Mouse (Mus musculus): ENCODE data around the gene Mtmr4.

Mtmr4 gene

DNA sequence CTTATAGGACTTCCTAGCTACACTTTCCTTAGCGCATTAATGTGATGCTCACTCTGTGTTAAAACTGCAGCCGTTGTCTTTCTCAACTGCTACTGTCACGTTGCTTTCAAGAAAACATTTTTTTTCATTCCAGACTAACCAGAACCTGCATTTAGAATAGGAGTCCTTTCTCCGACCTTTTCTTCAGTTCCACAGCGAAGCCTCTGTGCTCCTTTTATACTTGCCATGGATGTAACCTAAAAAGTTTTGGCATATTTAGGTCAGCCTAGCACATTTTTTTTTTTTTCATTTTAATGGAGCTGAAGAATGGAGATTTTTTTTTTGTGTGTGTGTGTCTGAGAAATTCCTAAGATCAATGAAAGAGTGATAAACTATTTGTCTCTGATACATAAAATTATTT is 23.6 kb downstream of the Mtmr4 start:
- in situ Hi-C loops (cut with MboI, MseI), result no loop called here

- in situ Hi-C loops (cut with MboI, MseI), result no loop called here
Measured at GRCm38 (mm10) chr11:87615952-87616351, 24.0 kb downstream of the Mtmr4 start.

- in situ Hi-C loops (cut with MboI, MseI), result no loop called here
Measured at GRCm38 (mm10) chr11:87616790-87617474, 25.0 kb downstream of the Mtmr4 start, which contains the start of gene Hsf5. Gene Hsf5, plus strand, starts transcription at chr11:87617164.

- in situ Hi-C loops (cut with MboI, MseI), result no loop called here
Measured at GRCm38 (mm10) chr11:87617606-87618005, 25.6 kb downstream of the Mtmr4 start.

DNA sequence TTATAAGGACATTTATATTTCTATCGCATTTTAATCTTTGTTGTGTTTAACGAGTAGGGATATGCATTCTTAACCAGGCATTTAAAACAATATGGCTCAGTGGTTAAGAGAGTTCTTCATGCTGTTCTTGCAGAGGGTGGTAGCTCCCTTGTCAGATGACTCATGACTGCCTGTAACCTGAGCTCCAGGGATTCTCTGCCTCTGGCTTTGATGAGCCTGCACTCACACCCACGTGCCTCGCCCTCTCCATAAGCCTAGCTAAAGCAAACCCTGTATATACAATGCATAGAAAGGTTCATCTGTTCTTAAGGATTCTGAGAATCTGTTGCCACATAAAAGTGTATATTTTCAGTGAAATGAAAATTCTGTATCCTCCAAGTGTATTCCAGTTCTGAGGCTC is 31.2 kb downstream of the Mtmr4 start:
- in situ Hi-C loops (cut with MboI, MseI), result no loop called here

DNA sequence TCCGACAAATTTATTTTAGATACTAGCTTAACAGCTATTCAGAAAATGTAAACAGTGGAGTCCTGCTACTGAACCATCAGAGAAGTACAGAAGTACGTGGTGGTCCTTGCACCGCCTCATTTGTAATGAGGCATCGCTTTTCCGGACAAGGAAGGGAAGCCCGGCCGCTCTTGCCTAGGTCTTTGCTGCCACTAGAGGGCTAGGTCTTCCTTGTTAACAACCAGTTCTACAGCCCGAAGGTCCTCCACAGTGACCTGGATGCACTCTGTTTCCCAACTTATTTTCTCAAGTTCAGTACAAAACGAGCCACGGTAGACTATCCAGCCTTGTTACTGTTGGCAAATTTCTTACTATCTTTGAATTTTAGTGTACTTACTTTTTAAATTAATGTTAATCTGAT is 37.9 kb downstream of the Mtmr4 start:
- in situ Hi-C loops (cut with MboI, MseI), result no loop called here

DNA sequence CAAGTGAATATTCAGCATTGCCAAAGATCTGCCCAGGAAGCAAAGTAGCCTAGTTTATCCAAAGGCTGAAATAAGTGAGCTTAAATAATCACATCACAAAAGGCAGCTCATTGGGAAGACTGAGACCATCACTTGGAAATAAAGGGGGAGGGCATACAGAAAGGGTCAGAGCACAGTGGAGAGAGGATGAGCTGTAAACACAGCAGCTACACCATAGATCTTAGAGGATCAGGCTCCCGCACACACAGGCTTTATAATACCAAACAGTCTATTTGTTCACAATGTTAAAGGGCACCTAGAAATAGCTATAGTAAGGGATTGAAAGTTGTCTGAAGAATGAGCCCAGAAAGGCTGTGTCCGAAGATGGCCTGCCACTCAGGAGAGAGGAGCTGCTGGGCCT is 46.8 kb downstream of the Mtmr4 start:
- in situ Hi-C loops (cut with MboI, MseI), result no loop called here

DNA sequence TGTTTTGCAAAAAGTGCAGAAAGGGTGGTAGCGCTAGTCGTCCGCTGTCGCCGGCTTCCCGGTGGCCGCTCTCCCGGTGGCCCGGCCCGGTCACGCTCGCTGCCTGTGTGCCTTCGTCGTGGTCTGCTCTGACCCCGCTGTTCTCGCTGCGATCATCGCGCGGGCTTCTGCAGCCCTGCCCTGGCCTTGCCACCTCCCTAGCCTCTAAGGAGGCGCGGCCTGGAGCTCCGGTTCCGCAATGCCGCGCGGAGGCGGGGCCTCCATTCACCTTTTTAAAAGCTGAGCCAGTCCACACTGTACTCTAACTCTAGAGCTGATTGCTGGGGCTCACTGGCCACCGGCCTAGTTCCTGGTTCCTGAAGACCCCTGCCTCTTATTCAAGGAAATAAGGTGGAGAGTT is 47.2 kb downstream of the Mtmr4 start:
- in situ Hi-C loops (cut with MboI, MseI), result no loop called here

GRCm38 (mm10) chr11:87642865-87643264 is 50.9 kb downstream of the Mtmr4 start:
- in situ Hi-C loops (cut with MboI, MseI), result no loop called here

DNA sequence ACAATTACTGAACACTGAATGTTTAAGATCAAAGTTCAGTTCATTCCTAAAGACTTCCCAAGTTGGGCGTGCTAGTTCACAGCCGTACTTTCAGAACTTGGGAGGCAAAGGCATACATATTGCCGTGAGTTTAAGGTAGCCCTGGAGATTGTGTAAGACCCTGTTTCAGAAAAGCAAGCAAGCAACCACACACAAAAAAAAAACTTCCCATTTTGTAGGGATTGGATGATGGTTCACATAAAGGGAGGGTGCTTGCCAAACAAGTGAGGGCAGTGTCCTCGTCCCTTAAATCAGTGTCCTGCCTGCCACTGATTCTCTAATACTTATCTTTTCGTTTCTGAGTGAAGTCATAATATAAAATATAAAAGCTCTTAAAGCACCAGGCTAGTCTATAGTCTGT is 62.7 kb downstream of the Mtmr4 start:
- in situ Hi-C loops (cut with MboI, MseI), result no loop called here

DNA sequence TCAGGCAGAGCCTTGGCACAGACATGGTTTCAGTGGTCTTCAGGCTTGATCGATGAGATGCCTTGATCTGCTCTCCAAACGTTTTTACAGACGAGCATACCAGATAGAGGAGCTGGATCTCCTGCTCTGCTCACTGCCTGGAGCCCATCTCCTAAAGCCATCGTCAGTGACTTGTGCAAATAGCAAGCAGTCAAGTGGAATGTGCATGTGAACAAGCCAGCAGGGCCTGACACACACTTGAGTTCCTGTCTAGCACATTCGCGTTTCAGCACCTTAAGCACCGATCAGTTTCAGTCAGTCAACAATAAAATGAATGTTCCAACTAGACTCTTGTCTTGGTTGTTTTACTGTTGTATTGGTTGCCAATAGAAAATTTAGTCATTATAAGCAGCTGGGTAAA is 67.3 kb downstream of the Mtmr4 start:
- in situ Hi-C loops (cut with MboI, MseI), result no loop called here

DNA sequence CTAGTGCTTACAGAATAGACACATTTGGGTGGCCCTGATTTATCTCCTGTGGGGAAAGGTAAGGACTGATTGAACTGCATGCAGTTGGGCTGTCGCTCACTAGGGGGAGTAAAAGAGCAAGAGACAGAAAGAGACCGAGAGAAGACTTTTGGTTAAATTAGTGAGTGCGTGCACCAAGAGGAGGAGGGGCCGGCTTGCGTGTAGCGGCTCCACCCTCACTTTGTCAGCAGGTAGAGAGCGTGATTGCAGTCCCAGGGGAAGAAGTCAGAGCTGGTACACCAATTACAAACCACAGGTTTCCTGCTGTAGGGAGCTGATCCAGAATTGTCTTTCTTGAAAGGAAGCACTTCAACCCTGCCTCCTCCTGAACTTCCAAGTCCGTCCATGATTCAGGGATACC is 70.4 kb downstream of the Mtmr4 start, which contains the start of gene Rnf43:
Gene Rnf43, plus strand, starts transcription at position 316 of the 400 bp plus-strand sequence.
- in situ Hi-C loops (cut with MboI, MseI), result loop anchor here (5.0 kb wide), 1 partner anchor 65 kb away; no protein-coding TSS in a partner anchor

- in situ Hi-C loops (cut with MboI, MseI), result loop anchor here (5.0 kb wide), 1 partner anchor 64 kb away; no protein-coding TSS in a partner anchor
Measured at GRCm38 (mm10) chr11:87662822-87663221, 70.9 kb downstream of the Mtmr4 start.

DNA sequence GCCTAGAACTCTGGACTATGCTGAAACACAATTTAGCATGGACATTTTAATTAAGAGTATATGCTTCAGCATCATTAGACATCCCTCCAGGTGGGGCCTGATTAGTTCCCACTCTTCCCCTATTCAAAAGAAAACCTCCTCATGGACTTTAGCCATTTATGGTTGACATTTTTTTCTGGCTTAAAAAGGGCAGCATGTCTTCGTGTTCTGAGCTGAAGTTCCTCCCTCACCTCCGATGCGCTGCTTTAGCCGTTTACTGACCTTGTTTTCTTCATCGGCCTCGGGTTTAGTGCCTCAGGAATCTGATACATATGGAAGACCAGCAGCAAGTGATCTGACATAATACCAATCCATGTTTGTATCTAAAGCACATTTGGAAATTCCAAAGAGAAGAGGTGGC is 72.0 kb downstream of the Mtmr4 start:
- in situ Hi-C loops (cut with MboI, MseI), result loop anchor here (5.0 kb wide), 1 partner anchor 63 kb away; no protein-coding TSS in a partner anchor

DNA sequence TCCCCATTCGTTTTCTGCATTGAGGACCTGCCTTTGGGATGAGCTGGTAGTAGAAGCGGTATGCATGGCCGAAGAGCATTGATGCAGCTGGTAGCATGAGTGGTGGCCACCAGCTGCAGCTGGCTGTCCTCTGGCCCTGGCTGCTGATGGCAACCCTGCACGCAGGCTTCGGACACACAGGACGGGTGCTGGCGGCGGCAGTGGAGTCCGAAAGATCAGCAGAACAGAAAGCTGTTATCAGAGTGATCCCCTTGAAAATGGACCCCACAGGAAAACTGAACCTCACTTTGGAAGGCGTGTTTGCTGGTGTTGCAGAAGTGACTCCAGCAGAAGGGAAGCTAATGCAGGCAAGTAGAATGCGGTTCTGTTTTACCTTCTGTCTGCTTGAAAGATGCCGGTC is 72.6 kb downstream of the Mtmr4 start:
- in situ Hi-C loops (cut with MboI, MseI), result loop anchor here (5.0 kb wide), 1 partner anchor 63 kb away; no protein-coding TSS in a partner anchor

- in situ Hi-C loops (cut with MboI, MseI), result no loop called here
Measured at GRCm38 (mm10) chr11:87665224-87665623, 73.3 kb downstream of the Mtmr4 start.

DNA sequence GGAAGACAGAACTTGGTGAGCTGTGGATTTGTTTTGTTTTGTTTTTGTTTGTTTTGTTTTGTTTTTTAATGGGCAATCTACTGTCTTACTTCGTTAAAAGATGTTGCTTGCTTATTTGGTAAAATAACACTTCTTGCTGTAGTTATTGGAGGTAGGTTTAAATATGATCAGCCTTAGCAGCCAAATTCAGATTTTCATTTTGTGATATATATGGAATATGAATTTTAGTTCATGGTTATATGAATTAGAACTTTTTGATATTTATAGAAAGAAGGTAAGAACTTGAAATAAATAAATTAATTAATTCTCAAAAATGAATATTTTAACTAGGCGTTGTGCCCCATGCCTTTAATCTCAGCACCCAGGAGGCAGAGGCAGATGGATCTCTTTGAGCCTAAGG is 73.7 kb downstream of the Mtmr4 start:
- in situ Hi-C loops (cut with MboI, MseI), result no loop called here
